Mouse (Mus musculus): Measurements from ENCODE around the gene Pts.

The Pts gene

GRCm38 (mm10) chr9:50490836-50491235 lies 37.7 kb downstream of the Pts start:
- DNase-seq (ENCODE audit: low spot score), result no peak

- DNase-seq (ENCODE audit: low spot score), result no peak
Observed at GRCm38 (mm10) chr9:50485521-50485920, 43.0 kb downstream of the Pts start.

- DNase-seq (ENCODE audit: low spot score), result no peak
Observed at GRCm38 (mm10) chr9:50482743-50483142, 45.8 kb downstream of the Pts start.

- DNase-seq (ENCODE audit: low spot score), result no peak
Observed at GRCm38 (mm10) chr9:50479476-50479875, 49.0 kb downstream of the Pts start.

GRCm38 (mm10) chr9:50478826-50479225 lies 49.7 kb downstream of the Pts start:
- DNase-seq (ENCODE audit: low spot score), result peak; percentile 49

- no peak for DNase-seq (ENCODE audit: low spot score)
Observed at GRCm38 (mm10) chr9:50477270-50477669, 51.3 kb downstream of the Pts start.

- no peak for DNase-seq (ENCODE audit: low spot score)
Observed at GRCm38 (mm10) chr9:50476651-50477050, 51.9 kb downstream of the Pts start.

GRCm38 (mm10) chr9:50475745-50476144 lies 52.8 kb downstream of the Pts start:
- DNase-seq (ENCODE audit: low spot score), result no peak

- DNase-seq (ENCODE audit: low spot score), result no peak
Observed at GRCm38 (mm10) chr9:50475318-50475717, 53.2 kb downstream of the Pts start.
